Mouse (Mus musculus) cerebellum, adult 9-10 months (tissue): Measurements from ENCODE around the gene Chchd10.

Source experiments
- DNase-seq: peaks from one replicate; pipeline ENCODE4 v3.0.0; 2022

Gene Chchd10

DNA sequence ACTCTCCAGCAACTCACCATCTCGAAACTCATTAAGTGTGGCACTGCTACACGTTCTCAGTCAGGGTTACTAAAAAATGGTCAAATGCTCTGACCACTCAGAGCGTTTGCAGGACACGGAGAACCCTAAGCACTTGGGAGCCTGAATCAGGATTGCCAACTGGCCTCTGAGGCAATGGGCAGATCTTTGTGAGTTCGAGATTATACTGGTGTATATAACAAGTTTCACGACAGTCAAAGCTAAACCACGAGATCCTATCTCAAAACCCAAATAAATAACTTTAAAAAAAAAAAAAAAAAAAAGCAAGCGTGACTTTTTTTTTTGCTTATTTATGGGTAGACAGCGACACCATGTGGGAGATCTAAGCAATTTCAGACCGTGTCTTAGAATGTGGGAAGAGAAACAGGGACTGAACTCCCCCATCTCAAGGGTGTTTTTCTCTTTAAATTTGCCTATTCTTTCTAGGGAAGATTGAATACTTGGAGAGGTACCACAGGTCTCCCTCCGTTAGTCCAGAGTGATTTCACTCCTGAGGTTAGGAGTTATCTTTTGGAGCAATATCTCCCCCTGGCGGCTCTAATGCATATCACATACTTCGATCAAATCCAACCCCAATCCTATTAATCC lies 18.6 kb downstream of the Chchd10 start:
- DNase-seq, result peak; percentile 81

DNA sequence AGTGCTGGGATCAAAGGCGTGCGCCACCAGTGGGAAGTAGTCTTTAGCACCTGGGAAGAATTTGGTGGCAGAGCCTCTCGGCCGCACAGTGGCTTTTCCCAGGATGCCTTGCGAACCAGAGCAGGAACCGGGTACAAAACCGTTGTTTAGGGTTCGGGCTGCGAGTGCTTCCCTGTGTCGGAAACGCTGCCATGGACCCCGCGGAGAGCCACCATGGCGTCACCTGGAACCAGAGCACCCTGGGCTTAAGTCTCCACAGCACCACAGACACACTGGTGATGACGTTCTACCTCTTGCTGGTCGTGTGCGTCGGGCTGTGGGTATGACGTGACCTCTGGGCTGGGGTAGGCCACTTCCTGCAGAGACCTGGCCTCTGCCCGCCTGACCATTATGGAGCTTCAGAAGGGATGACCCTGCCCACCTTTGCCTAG lies 21.5 kb downstream of the Chchd10 start, which contains the start of gene Gm5134:
Gm5134 (plus strand) TSS at position 134 of the 431 bp plus-strand sequence.
- DNase-seq, result no peak

DNA sequence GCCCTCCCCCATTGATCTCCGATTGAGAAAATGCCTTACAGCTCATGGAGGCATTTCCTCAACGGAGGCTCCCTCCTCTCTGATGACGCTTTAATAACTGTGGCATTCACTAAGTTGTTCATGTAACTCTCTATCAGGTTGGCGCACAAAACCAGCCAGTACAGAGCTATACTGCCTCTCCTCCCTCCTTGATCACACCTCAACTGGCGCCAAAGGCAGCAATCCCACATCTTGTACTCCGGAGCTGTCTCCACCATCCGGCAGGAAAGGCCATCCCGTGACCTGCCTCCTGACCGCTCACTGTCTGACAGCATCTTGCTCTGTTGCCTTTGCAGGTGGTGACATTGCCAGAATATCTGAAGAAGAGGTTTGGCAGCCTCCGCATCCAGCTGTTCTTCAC lies 40.9 kb downstream of the Chchd10 start:
- no peak for DNase-seq

DNA sequence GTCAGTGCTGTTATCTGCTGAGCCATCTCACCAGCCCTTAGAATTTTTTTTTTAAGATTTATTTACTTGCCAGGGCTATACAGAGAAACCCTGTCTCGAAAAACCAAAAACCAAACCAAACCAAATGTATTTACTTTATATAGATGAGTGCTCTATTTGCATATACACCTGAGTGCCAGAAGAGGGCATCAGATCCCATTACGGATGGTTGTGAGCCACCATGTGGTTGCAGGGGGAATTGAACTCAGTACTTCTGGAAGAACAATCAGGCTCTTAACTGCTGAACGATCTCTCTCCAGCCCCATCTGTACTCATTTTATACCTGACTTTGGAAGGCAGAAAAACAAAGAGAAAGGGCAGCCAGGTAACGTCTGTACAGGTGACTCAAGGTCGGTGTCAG lies 42.3 kb downstream of the Chchd10 start:
- peak; percentile 57 for DNase-seq

- DNase-seq, result no peak
Measured at GRCm38 (mm10) chr10:75978119-75978834, 45.3 kb downstream of the Chchd10 start.

DNA sequence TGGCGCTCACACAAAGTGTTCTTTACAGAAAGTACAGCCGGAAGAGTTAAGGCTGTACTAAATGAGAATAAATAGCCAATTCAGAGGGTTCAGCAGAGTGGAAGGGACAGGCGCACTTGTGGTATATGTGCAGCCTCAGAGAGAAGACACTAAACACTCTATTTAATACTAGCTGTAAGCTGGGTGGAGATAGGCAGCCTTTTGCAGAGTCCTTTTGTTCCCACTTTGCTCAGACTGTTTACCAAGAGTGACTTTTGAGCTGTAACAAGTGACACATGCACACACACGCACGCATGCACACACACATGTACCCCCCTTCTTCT lies 45.9 kb downstream of the Chchd10 start:
- DNase-seq, result no peak

DNA sequence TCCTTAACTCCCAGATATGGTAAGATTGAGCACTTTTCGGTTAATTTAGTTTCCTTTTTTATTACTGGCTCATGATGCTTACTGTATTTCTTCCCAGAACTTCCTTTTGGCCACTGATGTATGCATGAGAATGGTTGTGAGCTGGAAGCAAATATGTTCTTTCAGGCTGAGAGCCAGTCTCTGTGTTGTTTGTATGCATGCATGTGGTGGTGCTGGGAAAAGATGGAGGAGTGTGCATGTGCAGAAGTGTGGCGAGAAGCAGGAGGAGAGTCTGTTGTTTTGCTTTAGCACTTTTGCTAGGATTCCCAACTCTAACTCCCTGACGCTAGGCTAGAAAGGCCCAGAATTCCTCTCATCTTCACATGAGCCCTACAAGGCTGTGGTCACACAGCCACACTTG lies 46.5 kb downstream of the Chchd10 start:
- no peak for DNase-seq
